Mouse (Mus musculus): ENCODE measurements around the gene Mob1b.

Gene Mob1b

GRCm38 (mm10) chr5:88785059-88785458, 64.4 kb downstream of the Mob1b start:
- DNase-seq: no peak

GRCm38 (mm10) chr5:88790675-88791074, 70.0 kb downstream of the Mob1b start:
- no peak for DNase-seq

GRCm38 (mm10) chr5:88791256-88792245, 70.9 kb downstream of the Mob1b start:
- DNase-seq: peak in 1 of 2 experiments; percentile 33

GRCm38 (mm10) chr5:88793676-88794075, 73.0 kb downstream of the Mob1b start:
- no peak for DNase-seq

GRCm38 (mm10) chr5:88795910-88796584, 75.4 kb downstream of the Mob1b start:
- no peak for DNase-seq

GRCm38 (mm10) chr5:88796588-88796987, 75.9 kb downstream of the Mob1b start:
- no peak for DNase-seq

GRCm38 (mm10) chr5:88797121-88797520, 76.5 kb downstream of the Mob1b start:
- no peak for DNase-seq

GRCm38 (mm10) chr5:88805616-88806015, 85.0 kb downstream of the Mob1b start:
- no peak for DNase-seq

- DNase-seq: no peak
Observed at GRCm38 (mm10) chr5:88806278-88806677, 85.6 kb downstream of the Mob1b start.

GRCm38 (mm10) chr5:88807342-88807741, 86.7 kb downstream of the Mob1b start:
- DNase-seq: no peak

GRCm38 (mm10) chr5:88813188-88813587, 92.5 kb downstream of the Mob1b start:
- no peak for DNase-seq

All from spleen, adult 18-20 months (tissue).